Mouse (Mus musculus) lung, postnatal 0 days (tissue): ENCODE results near the gene Tcf20.

Source experiments
- CTCF ChIP-seq: IDR thresholded peaks from 2 replicates; pipeline ENCODE4 v1.5.1; 2016; ENCODE audit warnings: antibody characterized with exemption, mild to moderate bottlenecking
- EP300 ChIP-seq: IDR thresholded peaks from 2 replicates; pipeline ENCODE4 v1.6.1; 2016; ENCODE audit warnings: antibody characterized with exemption, mild to moderate bottlenecking, control low read depth

GRCm38 (mm10) chr15:82947431-82947830 is 40.2 kb downstream of the Tcf20 start:
- TF ChIP-seq CTCF (no peak), EP300 (no peak)
